In the genomic region with DNA sequence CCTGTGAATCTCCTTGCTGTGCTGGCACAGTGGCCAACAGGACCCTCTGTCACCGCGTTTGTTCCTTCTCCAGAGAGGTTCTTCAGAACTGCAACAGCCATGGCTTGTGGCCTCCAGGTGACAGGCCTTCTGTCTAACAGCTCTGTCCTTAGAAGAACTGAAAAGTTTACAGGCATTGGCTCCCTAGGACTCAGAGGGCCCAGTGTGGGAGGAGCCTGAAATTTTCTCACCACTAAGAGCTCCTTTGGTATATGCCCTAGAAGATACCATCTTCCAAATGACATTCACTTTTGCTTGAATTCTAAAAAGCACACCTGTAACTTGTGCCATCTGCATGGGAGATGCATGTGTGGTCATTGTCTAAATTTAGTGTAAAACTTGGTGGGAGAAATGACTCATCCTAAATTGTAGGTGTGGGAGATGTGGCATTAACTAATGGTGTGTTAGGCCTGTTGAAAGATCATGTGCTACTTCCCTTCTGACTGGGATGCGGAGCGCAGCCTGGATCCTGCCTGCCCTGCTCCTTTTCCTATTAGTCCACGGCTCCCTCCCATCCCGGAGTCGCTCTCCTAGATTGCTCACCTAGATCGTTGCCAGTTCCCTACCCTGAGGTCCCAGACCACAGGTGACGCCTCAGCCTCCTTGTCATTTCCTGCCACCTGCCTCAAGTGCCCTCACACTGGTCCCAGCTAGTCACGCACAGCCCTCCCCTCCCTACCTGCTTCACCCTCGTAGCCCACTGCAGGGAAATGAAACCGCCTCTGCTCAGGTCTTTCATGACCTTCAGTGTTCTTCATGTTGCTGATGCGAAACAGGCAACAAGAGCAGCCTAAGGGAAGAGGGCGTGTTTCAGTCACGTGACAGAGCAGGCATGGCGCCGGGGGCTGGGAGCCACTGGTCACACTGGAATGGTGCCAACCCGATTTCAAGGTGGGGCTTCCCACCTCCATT, we compare ENCODE assay signal across 8 mouse cellular contexts. TPM values are rescaled to one million over a fixed set of nuclear protein-coding genes. Genes with fewer than 3 reads are reported as not detected.
DNase-seq lines count a peak whose midpoint lies in the region; ATAC-seq and TF ChIP-seq lines count a peak whose summit lies in the region.

No protein-coding gene starts in this region.

- H3K4me3 ChIP-seq in limb, embryonic 14.5 days (replicated peaks; ENCODE audit: low read length), result no peak overlapping the region
- H3K4me3 ChIP-seq in neural tube, embryonic 15.5 days (replicated peaks), result no peak overlapping the region

- peak overlapping the region; percentile 26; the same call in 1 of the 2 replicates for H3K27ac ChIP-seq in limb, embryonic 14.5 days (replicated peaks; ENCODE audit: low read depth, low read length)
- peak overlapping the region; percentile 81 for H3K27ac ChIP-seq in neural tube, embryonic 15.5 days (replicated peaks)

- WGBS in limb, embryonic 14.5 days, result 58% methylated on average over 18 of the region's 18 CpGs
- 63% methylated on average over 18 of the region's 18 CpGs for WGBS in neural tube, embryonic 15.5 days

- DNase-seq in cerebellum, postnatal 14 days, result peak; percentile 65 to 68
- no peak for DNase-seq in cerebellum, adult 11-12 months
- DNase-seq in limb, embryonic 14.5 days (ENCODE audit: low spot score), result no peak
- DNase-seq in layer of hippocampus, postnatal 25 days (ENCODE audit: extremely low spot score in 1 of 2, low spot score in 1 of 2), result no peak
- DNase-seq in layer of hippocampus, adult 9-10 months (ENCODE audit: low spot score), result no peak

- H3K27me3 ChIP-seq in limb, embryonic 14.5 days (ENCODE audit: control insufficient read depth, insufficient read depth, low read length), result no peaks in the 10 kb centered on the region
- H3K27me3 ChIP-seq in neural tube, embryonic 15.5 days (replicated peaks), result no peaks in the 10 kb centered on the region

- no peak overlapping the region for H3K9ac ChIP-seq in limb, embryonic 14.5 days (ENCODE audit: low read depth, low read length, severe bottlenecking)
- 0 out of 2 replicates have a peak overlapping the region, but pooled peaks have one; percentile 5 for H3K9ac ChIP-seq in neural tube, embryonic 15.5 days (replicated peaks)

- TF ChIP-seq POLR2A in limb, embryonic 14.5 days (IDR thresholded peaks at IDR 0.05; ENCODE audit: borderline replicate concordance, extremely low read depth, insufficient read depth, insufficient read length), result no peak

- H3K9me3 ChIP-seq in limb, embryonic 14.5 days (ENCODE audit: control insufficient read depth, low read length), result no peaks in the 10 kb centered on the region
- no peaks in the 10 kb centered on the region for H3K9me3 ChIP-seq in neural tube, embryonic 15.5 days (replicated peaks)

- H3K36me3 ChIP-seq in limb, embryonic 14.5 days (ENCODE audit: control insufficient read depth, insufficient read depth, low read length), result peaks cover 5% of the 10 kb centered on the region; the same call in 1 of the 2 replicates
- H3K36me3 ChIP-seq in neural tube, embryonic 15.5 days, result 0 out of 2 replicates have a peak, but pooled peaks cover 8% of the 10 kb centered on the region

- H3K4me2 ChIP-seq in limb, embryonic 14.5 days (replicated peaks; ENCODE audit: low read depth, low read length, severe bottlenecking), result 0 out of 2 replicates have a peak overlapping the region, but pooled peaks have one; percentile 16
- H3K4me2 ChIP-seq in neural tube, embryonic 15.5 days, result peak overlapping the region; percentile 29; the same call in 1 of the 2 replicates

- peaks cover 64% of the 10 kb centered on the region for H3K4me1 ChIP-seq in limb, embryonic 14.5 days (ENCODE audit: control insufficient read depth, insufficient read depth, low read length)
- H3K4me1 ChIP-seq in neural tube, embryonic 15.5 days, result peaks cover 82% of the 10 kb centered on the region

- peak; percentile 81 for ATAC-seq in activated CD4-positive, CD25-positive, alpha-beta regulatory T cell, adult 4 months
- peak; percentile 59 to 60; a peak in 3 of 4 replicates for ATAC-seq in hematopoietic stem cell, adult 5-6 weeks (replicated peaks in 1 of 2; ENCODE audit: insufficient read depth in 1 of 2, low FRiP score in 2 of 2, low TSS enrichment in 1 of 2, low read depth in 1 of 2, poor library complexity in 2 of 2, severe bottlenecking in 2 of 2)
- no peak for ATAC-seq in limb, embryonic 14.5 days (ENCODE audit: low FRiP score, low read depth)
- 0 out of 2 replicates have a peak, but pooled peaks have one; percentile 7 for ATAC-seq in neural tube, embryonic 15.5 days (ENCODE audit: low FRiP score)

RNA-seq across cellular contexts. Expression of a gene that starts 20.2 kb away (rescaled TPM):
- not detected for polyA plus RNA-seq in activated CD4-positive, CD25-positive, alpha-beta regulatory T cell, adult 4 months (2017; shearing (Covaris generic))
- not detected in 2 replicates for total RNA-seq in hematopoietic stem cell, adult 5-6 weeks (2017)
- 1.7 and 2.1 TPM in 2 replicates for polyA plus RNA-seq in limb, embryonic 14.5 days (2012; rRNA removed)
- polyA plus RNA-seq in limb, embryonic 14.5 days (2014; fragmentation: Nextera tagmentation; extraction: Ambion mirVana), result 0.15 and 0.39 TPM in 2 replicates
- polyA plus RNA-seq in neural tube, embryonic 15.5 days (2015; fragmentation: Nextera tagmentation; extraction: Ambion mirVana), result 0.34 and 0.41 TPM in 2 replicates
- total RNA-seq in layer of hippocampus, postnatal 25 days (2021), result under 1 TPM; 0.12 to 0.14 TPM

Comparison
In these comparisons a context has a peak if more than half of its experiments do, and no peak if none do; other contexts are left out.
1. DNase-seq: peak in cerebellum, postnatal 14 days (2 of 2); none in cerebellum, adult 11-12 months (single experiment), limb, embryonic 14.5 days (single experiment), layer of hippocampus, postnatal 25 days (0 of 2) and layer of hippocampus, adult 9-10 months (single experiment).